Mouse (Mus musculus): ENCODE data around the gene Slc22a23. TPM values are rescaled to one million over a fixed set of nuclear protein-coding genes. Genes with fewer than 3 reads are reported as not detected.
"Not testable (repeated sequence)": the region's sequence is repeated elsewhere in the genome, so short reads cannot be mapped to it uniquely, and the experiment has no call there.

The Slc22a23 gene
- polyA plus RNA-seq (2015; fragmentation: Nextera tagmentation; extraction: Ambion mirVana) = 14.9 and 15.6 TPM in 2 replicates

- peak; percentile 78 for ATAC-seq
- peaks cover 31% of the 10 kb centered on the region for H3K4me1 ChIP-seq (ENCODE audit: control insufficient read depth, insufficient read depth, low read depth, low read length)
- no peaks in the 10 kb centered on the region for H3K9me3 ChIP-seq (ENCODE audit: control insufficient read depth, low read length)
- 2% methylated on average over 33 of the region's 69 CpGs for WGBS
- H3K36me3 ChIP-seq (ENCODE audit: control insufficient read depth, insufficient read depth, low read length) = no peaks in the 10 kb centered on the region
- H3K9ac ChIP-seq (ENCODE audit: low read depth, low read length) = peak within 1 kb of the TSS; percentile 94
- no peaks in the 10 kb centered on the region for H3K27me3 ChIP-seq (replicated peaks; ENCODE audit: control insufficient read depth, insufficient read depth, low read length)
- peak within 1 kb of the TSS; percentile 89 for H3K27ac ChIP-seq (ENCODE audit: low read depth, low read length)
- H3K4me2 ChIP-seq (ENCODE audit: low read length) = peak within 1 kb of the TSS; percentile 92
- peak within 1 kb of the TSS; percentile 93 for H3K4me3 ChIP-seq (ENCODE audit: low read length)
These were observed at the start of gene Slc22a23 for GRCm38 (mm10) chr13:34345128-34346085. Gene Slc22a23 (minus strand): TSS chr13:34345182.

GRCm38 (mm10) chr13:34394305-34394704 is 49.3 kb upstream of the Slc22a23 start:
- WGBS = 86% methylated on average over 12 of the region's 16 CpGs
- ATAC-seq = not testable (repeated sequence)

DNA sequence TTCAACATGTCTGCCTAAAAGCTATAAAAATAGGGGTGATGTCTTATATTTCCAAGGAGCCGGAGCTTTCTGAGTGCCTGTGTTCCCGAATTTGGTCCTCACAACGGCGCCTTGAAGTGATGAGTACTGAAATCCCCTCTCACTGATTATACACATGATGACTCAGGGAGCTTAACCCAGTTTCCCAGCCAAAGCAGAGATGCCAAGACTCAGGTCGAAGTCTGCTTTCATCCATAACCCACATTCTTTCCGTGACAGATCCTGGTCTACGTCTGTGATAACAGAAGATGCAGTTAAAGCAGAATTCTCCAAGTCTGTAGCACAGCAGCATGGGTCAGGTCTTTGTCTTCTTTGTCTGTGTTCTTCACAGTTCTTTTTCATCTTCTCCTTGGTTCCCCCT is 47.4 kb upstream of the Slc22a23 start:
- no peak overlapping the region for H3K27ac ChIP-seq (ENCODE audit: low read depth, low read length)
- H3K27me3 ChIP-seq (replicated peaks; ENCODE audit: control insufficient read depth, insufficient read depth, low read length) = no peaks in the 10 kb centered on the region
- no peak overlapping the region for H3K4me3 ChIP-seq (ENCODE audit: low read length)
- no peaks in the 10 kb centered on the region for H3K4me1 ChIP-seq (ENCODE audit: control insufficient read depth, insufficient read depth, low read depth, low read length)
- ATAC-seq = no peak
- H3K9me3 ChIP-seq (ENCODE audit: control insufficient read depth, low read length) = no peaks in the 10 kb centered on the region
- WGBS = 85% methylated on average over 7 of the region's 7 CpGs
- no peaks in the 10 kb centered on the region for H3K36me3 ChIP-seq (ENCODE audit: control insufficient read depth, insufficient read depth, low read length)
- H3K4me2 ChIP-seq (ENCODE audit: low read length) = no peak overlapping the region
- H3K9ac ChIP-seq (ENCODE audit: low read depth, low read length) = no peak overlapping the region

More at GRCm38 (mm10) chr13:34394305-34394704, 49.3 kb upstream of the Slc22a23 start:
- not testable (repeated sequence) for H3K27me3 ChIP-seq (replicated peaks; ENCODE audit: control insufficient read depth, insufficient read depth, low read length); H3K9me3 ChIP-seq (ENCODE audit: control insufficient read depth, low read length); H3K4me3 ChIP-seq (ENCODE audit: low read length); H3K27ac ChIP-seq (ENCODE audit: low read depth, low read length); H3K4me2 ChIP-seq (ENCODE audit: low read length); H3K4me1 ChIP-seq (ENCODE audit: control insufficient read depth, insufficient read depth, low read depth, low read length); H3K36me3 ChIP-seq (ENCODE audit: control insufficient read depth, insufficient read depth, low read length); H3K9ac ChIP-seq (ENCODE audit: low read depth, low read length)

- no peaks in the 10 kb centered on the region for H3K4me1 ChIP-seq (ENCODE audit: control insufficient read depth, insufficient read depth, low read depth, low read length)
- H3K9ac ChIP-seq (ENCODE audit: low read depth, low read length) = no peak overlapping the region
- no peak overlapping the region for H3K4me2 ChIP-seq (ENCODE audit: low read length)
- WGBS = 96% methylated on average over 5 of the region's 5 CpGs
- no peak overlapping the region for H3K4me3 ChIP-seq (ENCODE audit: low read length)
- ATAC-seq = no peak
- no peaks in the 10 kb centered on the region for H3K27me3 ChIP-seq (replicated peaks; ENCODE audit: control insufficient read depth, insufficient read depth, low read length)
- H3K9me3 ChIP-seq (ENCODE audit: control insufficient read depth, low read length) = no peaks in the 10 kb centered on the region
- H3K27ac ChIP-seq (ENCODE audit: low read depth, low read length) = no peak overlapping the region
- H3K36me3 ChIP-seq (ENCODE audit: control insufficient read depth, insufficient read depth, low read length) = no peaks in the 10 kb centered on the region
These were observed 43.2 kb upstream of the Slc22a23 start for GRCm38 (mm10) chr13:34388219-34388618.

- Histone ChIP-seq H3K27me3 (replicated peaks; ENCODE audit: control insufficient read depth, insufficient read depth, low read length) (no peaks in the 10 kb centered on the region), H3K9me3 (ENCODE audit: control insufficient read depth, low read length) (no peaks in the 10 kb centered on the region), H3K4me2 (ENCODE audit: low read length) (no peak overlapping the region), H3K9ac (ENCODE audit: low read depth, low read length) (no peak overlapping the region), H3K4me3 (ENCODE audit: low read length) (no peak overlapping the region), H3K27ac (ENCODE audit: low read depth, low read length) (no peak overlapping the region), H3K36me3 (ENCODE audit: control insufficient read depth, insufficient read depth, low read length) (no peaks in the 10 kb centered on the region), H3K4me1 (ENCODE audit: control insufficient read depth, insufficient read depth, low read depth, low read length) (no peaks in the 10 kb centered on the region)
- WGBS = 86% methylated on average over 3 of the region's 3 CpGs
- ATAC-seq = no peak
These were observed 38.4 kb upstream of the Slc22a23 start for GRCm38 (mm10) chr13:34383416-34383815.

DNA sequence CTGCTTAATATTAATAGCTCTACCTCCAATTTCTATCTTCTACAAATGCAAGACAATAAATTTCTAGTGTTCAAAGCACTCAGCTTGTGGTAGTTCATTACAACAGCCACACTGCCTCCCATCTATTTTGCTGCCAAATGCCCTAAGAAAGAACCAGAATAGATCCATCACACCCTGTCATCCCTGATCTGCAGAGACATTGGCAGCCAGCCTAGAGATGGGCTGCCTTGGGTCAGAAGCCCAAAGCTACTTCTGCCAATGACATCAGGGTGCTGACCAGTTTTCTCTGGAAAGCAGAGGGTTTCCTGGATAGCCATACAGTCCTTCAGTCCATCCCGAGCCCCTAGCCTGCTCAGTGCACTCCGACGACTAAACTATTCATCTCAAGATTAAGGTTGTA is 33.9 kb upstream of the Slc22a23 start:
- Histone ChIP-seq H3K4me1 (ENCODE audit: control insufficient read depth, insufficient read depth, low read depth, low read length) (no peaks in the 10 kb centered on the region), H3K27ac (ENCODE audit: low read depth, low read length) (no peak overlapping the region), H3K4me2 (ENCODE audit: low read length) (no peak overlapping the region), H3K4me3 (ENCODE audit: low read length) (no peak overlapping the region), H3K36me3 (ENCODE audit: control insufficient read depth, insufficient read depth, low read length) (no peaks in the 10 kb centered on the region), H3K27me3 (replicated peaks; ENCODE audit: control insufficient read depth, insufficient read depth, low read length) (no peaks in the 10 kb centered on the region), H3K9ac (ENCODE audit: low read depth, low read length) (no peak overlapping the region), H3K9me3 (ENCODE audit: control insufficient read depth, low read length) (no peaks in the 10 kb centered on the region)
- ATAC-seq = no peak
- WGBS = 81% methylated on average over 3 of the region's 3 CpGs

DNA sequence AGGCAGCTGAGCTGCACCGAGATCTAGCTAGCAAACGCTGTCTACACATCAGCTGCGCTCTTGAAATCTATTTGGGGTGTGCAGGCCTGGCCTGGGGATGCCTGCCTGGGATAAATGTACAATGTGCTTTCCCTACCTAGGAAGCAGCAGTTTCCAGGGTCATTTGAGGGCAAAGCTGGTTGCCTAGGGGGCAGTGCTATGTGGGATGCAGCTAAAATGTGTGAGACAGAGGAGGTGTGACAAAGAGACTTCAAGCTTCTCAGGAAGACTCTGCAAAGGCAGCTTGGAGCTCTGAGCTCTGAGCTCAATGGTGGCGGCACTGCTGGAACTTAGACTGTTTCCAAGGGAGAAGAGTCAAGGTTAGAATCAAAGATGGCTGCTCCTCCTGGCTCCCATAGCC is 30.2 kb upstream of the Slc22a23 start:
- no peak overlapping the region for H3K27ac ChIP-seq (ENCODE audit: low read depth, low read length)

GRCm38 (mm10) chr13:34372870-34373478 is 28.0 kb upstream of the Slc22a23 start:
- Histone ChIP-seq H3K9me3 (ENCODE audit: control insufficient read depth, low read length) (no peaks in the 10 kb centered on the region), H3K4me3 (ENCODE audit: low read length) (no peak overlapping the region), H3K4me1 (ENCODE audit: control insufficient read depth, insufficient read depth, low read depth, low read length) (no peaks in the 10 kb centered on the region), H3K36me3 (ENCODE audit: control insufficient read depth, insufficient read depth, low read length) (no peaks in the 10 kb centered on the region), H3K4me2 (ENCODE audit: low read length) (no peak overlapping the region), H3K9ac (ENCODE audit: low read depth, low read length) (no peak overlapping the region), H3K27ac (ENCODE audit: low read depth, low read length) (no peak overlapping the region), H3K27me3 (replicated peaks; ENCODE audit: control insufficient read depth, insufficient read depth, low read length) (no peaks in the 10 kb centered on the region)
- no peak; the same call in 1 of the 2 replicates for ATAC-seq
- 73% methylated on average over 5 of the region's 5 CpGs for WGBS

More for the DNA sequence above, 30.2 kb upstream of the Slc22a23 start:
- no peaks in the 10 kb centered on the region for H3K27me3 ChIP-seq (replicated peaks; ENCODE audit: control insufficient read depth, insufficient read depth, low read length)
- no peak overlapping the region for H3K9ac ChIP-seq (ENCODE audit: low read depth, low read length)
- H3K9me3 ChIP-seq (ENCODE audit: control insufficient read depth, low read length) = no peaks in the 10 kb centered on the region
- WGBS = 74% methylated on average over 4 of the region's 4 CpGs
- no peak overlapping the region for H3K4me2 ChIP-seq (ENCODE audit: low read length)
- H3K4me3 ChIP-seq (ENCODE audit: low read length) = no peak overlapping the region
- H3K36me3 ChIP-seq (ENCODE audit: control insufficient read depth, insufficient read depth, low read length) = no peaks in the 10 kb centered on the region
- H3K4me1 ChIP-seq (ENCODE audit: control insufficient read depth, insufficient read depth, low read depth, low read length) = no peaks in the 10 kb centered on the region
- no peak for ATAC-seq

Measured in hindbrain, embryonic 16.5 days (tissue).